Mouse (Mus musculus) cerebellum, adult 2 months (tissue): ENCODE measurements around the gene Cdc42se2.

ENCODE experiments used
- CTCF ChIP-seq: fragments of 200-500 bp; IDR thresholded peaks from 2 replicates; pipeline ENCODE4 v1.5.1; 2011; ENCODE audit warnings: low read depth, mild to moderate bottlenecking, control low read depth, low read length, moderate library complexity, borderline replicate concordance; ENCODE audit not compliant: insufficient read depth
- POLR2A ChIP-seq: fragments of 200-500 bp; IDR thresholded peaks from 2 replicates; pipeline ENCODE4 v1.6.1; 2011; ENCODE audit warnings: low read length, control low read depth, borderline replicate concordance; ENCODE audit not compliant: insufficient read depth

DNA sequence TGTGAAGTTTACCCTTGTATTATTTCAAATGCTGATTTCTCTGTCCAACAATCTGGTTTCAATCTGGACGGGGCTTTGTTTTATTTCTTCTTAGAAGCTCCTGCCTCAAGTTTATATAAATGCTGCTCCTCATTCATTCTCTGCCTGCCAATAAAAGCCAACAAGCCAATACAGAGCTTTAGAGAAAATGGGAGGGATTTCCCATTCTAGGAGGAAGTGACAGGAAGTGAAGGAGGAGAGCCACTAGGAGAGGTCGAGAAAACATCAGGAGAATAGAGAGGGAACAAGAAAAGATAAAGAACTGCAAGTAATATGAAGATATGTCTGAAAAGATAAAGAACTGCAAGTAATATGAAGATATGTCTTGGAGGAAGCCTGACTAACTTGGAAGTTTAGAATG lies 74.6 kb downstream of the Cdc42se2 start:
- no peak for TF ChIP-seq CTCF
- no peak for TF ChIP-seq POLR2A
